Mouse (Mus musculus) forebrain, embryonic 11.5 days (tissue): ENCODE measurements around the gene Sec14l1. TPM values are rescaled to one million over a fixed set of nuclear protein-coding genes. Genes with fewer than 3 reads are reported as not detected.
A peak's percentile ranks its signal among the peaks of the same experiment; 100 is the strongest.

ENCODE experiments used
- ATAC-seq: fragments of 200-750 bp; cut with Nextera tagmentation; replicated peaks from 2 replicates; pipeline ENCODE4 v1.8.0; 2017; ENCODE audit warnings: moderate TSS enrichment; ENCODE audit not compliant: low FRiP score
- DNase-seq: peaks from one replicate; pipeline ENCODE4 v3.0.0-alpha.2; 2017; ENCODE audit warnings: low spot score
- H3K27ac ChIP-seq: fragments of 300-500 bp; sonication (generic); 2 replicates; pipeline ENCODE4 v1.5.1; 2014; ENCODE audit warnings: low read depth, low read length
- H3K27me3 ChIP-seq: fragments of 300-500 bp; sonication (generic); 2 replicates; pipeline ENCODE4 v1.6.1; 2014; ENCODE audit warnings: mild to moderate bottlenecking, low read length, mixed read lengths; ENCODE audit not compliant: control insufficient read depth, insufficient read depth
- H3K36me3 ChIP-seq: fragments of 300-500 bp; sonication (generic); 2 replicates; pipeline ENCODE4 v1.6.1; 2014; ENCODE audit warnings: mild to moderate bottlenecking, low read length, moderate library complexity, mixed read lengths; ENCODE audit not compliant: control insufficient read depth, insufficient read depth
- H3K4me1 ChIP-seq: fragments of 300-500 bp; sonication (generic); replicated peaks from 2 replicates; pipeline ENCODE4 v1.6.1; 2014; ENCODE audit warnings: low read length, mixed read lengths; ENCODE audit not compliant: control insufficient read depth, insufficient read depth
- H3K4me2 ChIP-seq: fragments of 300-500 bp; sonication (generic); 2 replicates; pipeline ENCODE4 v1.6.1; 2014; ENCODE audit warnings: low read depth, mild to moderate bottlenecking, low read length, moderate library complexity, mixed read lengths; ENCODE audit not compliant: severe bottlenecking
- H3K4me3 ChIP-seq: fragments of 300-500 bp; sonication (generic); 2 replicates; pipeline ENCODE4 v1.5.1; 2014; ENCODE audit warnings: low read depth, low read length
- H3K9ac ChIP-seq: fragments of 300-500 bp; sonication (generic); 2 replicates; pipeline ENCODE4 v1.6.1; 2014; ENCODE audit warnings: low read length
- H3K9me3 ChIP-seq: fragments of 300-500 bp; sonication (generic); 2 replicates; pipeline ENCODE4 v1.6.1; 2016; ENCODE audit warnings: low read length, mixed read lengths; ENCODE audit not compliant: control insufficient read depth
- WGBS: fragments of 180-500 bp; shearing (Covaris S2); extraction: QIAGEN DNeasy Blood & Tissue Kit; methylation state at CpG from one replicate; pipeline ENCODE4 v1.1.7; 2014; 5-methylcytosine and 5-hydroxymethylcytosine counted together
- polyA plus RNA-seq: library from polyadenylated mRNA; unstranded; fragments of >200 nt; fragmentation: Nextera tagmentation; extraction: Ambion mirVana; gene quantifications from 2 replicates; pipeline ENCODE4 v1.2.1, GENCODE M21; 2014

Sec14l1 gene
- polyA plus RNA-seq, 1 experiment from 2014 or later, result 36.8 TPM

GRCm38 (mm10) chr11:117163771-117164170 lies 48.8 kb downstream of the Sec14l1 start:
- H3K9ac ChIP-seq, result no peak overlapping the region
- no peak for ATAC-seq
- WGBS, result 85% methylated on average over 6 of the region's 6 CpGs

DNA sequence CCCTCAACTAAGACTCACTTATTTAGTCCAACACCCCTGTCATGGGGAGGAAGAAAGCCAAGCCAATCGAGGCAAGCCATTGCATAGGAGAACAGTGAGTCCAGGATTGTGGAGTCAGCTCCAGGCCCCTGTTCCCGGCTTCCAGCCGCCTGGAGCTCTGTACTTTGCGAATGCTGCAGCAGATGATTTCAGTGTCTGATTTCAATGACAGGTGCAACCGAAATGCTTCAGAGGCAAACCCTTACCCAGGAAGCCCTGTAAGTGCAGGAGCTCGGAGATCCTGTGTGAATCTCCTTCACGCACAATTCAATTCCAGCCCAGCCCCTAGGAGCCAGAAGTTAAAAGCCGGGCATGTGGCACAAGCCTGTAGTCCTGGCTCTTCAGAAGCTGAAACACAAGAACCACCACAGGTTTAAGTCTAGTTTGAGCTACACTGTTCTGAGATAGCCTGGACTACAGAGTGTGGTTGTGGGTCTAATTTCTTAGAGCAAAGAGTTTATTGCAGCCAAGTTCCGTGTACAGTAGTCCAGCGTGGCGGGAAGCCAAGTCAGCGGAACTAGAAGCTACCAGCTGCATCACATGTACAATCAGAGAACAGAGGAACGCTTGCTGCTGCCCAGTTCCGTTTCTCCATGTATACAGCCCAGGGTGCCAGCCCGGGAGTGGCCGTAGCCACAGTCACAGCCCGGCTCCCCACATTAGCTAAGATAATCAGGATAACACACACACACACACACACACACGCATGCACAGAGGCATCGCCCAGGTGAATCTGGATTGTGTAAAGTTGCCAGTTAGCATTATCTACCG lies 53.5 kb downstream of the Sec14l1 start:
- Histone ChIP-seq H3K4me2 (no peak overlapping the region), H3K27me3 (no peaks in the 10 kb centered on the region), H3K9me3 (no peaks in the 10 kb centered on the region), H3K36me3 (no peaks in the 10 kb centered on the region), H3K4me1 (no peaks in the 10 kb centered on the region), H3K4me3 (no peak overlapping the region), H3K9ac (no peak overlapping the region), H3K27ac (no peak overlapping the region)
- no peak for ATAC-seq
- DNase-seq, result no peak
- 90% methylated on average over 20 of the region's 20 CpGs for WGBS

More at GRCm38 (mm10) chr11:117163771-117164170, 48.8 kb downstream of the Sec14l1 start:
- no peak for DNase-seq
- Histone ChIP-seq H3K4me2 (no peak overlapping the region), H3K27ac (no peak overlapping the region), H3K4me3 (no peak overlapping the region), H3K4me1 (no peaks in the 10 kb centered on the region), H3K27me3 (no peaks in the 10 kb centered on the region), H3K9me3 (no peaks in the 10 kb centered on the region), H3K36me3 (no peaks in the 10 kb centered on the region)

- Histone ChIP-seq H3K27ac (no peak overlapping the region), H3K4me1 (no peaks in the 10 kb centered on the region), H3K36me3 (no peaks in the 10 kb centered on the region), H3K9ac (no peak overlapping the region), H3K4me2 (no peak overlapping the region), H3K27me3 (no peaks in the 10 kb centered on the region), H3K4me3 (no peak overlapping the region), H3K9me3 (no peaks in the 10 kb centered on the region)
- 90% methylated on average over 11 of the region's 11 CpGs for WGBS
- ATAC-seq (no peak), DNase-seq (no peak)
Measured at GRCm38 (mm10) chr11:117169088-117169635, 54.2 kb downstream of the Sec14l1 start.

- ATAC-seq, result no peak
- H3K27ac ChIP-seq, result no peak overlapping the region
- no peaks in the 10 kb centered on the region for H3K27me3 ChIP-seq
- no peaks in the 10 kb centered on the region for H3K36me3 ChIP-seq
- no peak for DNase-seq
- H3K4me1 ChIP-seq, result no peaks in the 10 kb centered on the region
- H3K4me3 ChIP-seq, result no peak overlapping the region
- 92% methylated on average over 19 of the region's 19 CpGs for WGBS
- no peak overlapping the region for H3K4me2 ChIP-seq
- H3K9me3 ChIP-seq, result no peaks in the 10 kb centered on the region
- no peak overlapping the region for H3K9ac ChIP-seq
Measured at GRCm38 (mm10) chr11:117169801-117170565, 55.0 kb downstream of the Sec14l1 start.

DNA sequence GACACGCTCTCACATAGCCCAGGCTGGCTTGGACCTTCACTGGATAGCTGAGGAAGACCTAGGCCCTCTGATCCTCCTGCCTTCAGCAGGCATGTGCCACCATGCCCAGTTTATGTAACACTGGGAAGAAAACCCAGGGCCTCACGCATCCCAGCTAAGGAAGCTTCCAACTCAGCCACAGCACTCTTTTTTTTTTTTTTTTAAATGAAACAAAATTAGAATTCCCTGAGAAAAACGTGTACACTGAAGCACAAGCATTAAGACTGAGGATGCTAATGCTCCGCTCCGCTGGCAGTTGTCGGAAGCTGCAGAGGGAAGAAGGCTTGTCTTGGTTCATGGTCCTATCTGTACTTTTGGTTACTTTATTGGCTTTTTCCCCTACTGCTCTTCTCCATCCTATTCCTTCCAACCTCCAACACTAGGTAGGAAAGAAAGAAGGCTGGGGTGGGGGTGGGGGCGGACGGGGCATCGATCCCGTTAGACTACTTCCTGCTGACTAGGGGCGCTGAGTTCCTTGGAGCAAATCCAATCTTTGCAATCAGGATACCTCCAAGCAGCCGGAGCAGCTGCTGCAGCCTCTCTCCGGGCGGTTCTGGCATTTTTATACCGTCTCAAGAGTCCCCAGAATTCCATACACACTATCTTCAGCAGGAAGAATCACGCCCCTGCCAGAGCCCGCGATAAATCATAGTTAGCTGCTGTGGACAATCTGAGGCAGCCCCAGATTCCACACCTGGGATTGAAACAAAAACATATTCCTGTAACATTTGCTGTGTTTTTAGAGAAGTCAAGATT lies 59.3 kb downstream of the Sec14l1 start:
- WGBS, result 53% methylated on average over 18 of the region's 18 CpGs
- Histone ChIP-seq H3K4me1 (no peaks in the 10 kb centered on the region), H3K27me3 (no peaks in the 10 kb centered on the region), H3K27ac (no peak overlapping the region), H3K9me3 (no peaks in the 10 kb centered on the region), H3K36me3 (no peaks in the 10 kb centered on the region), H3K4me3 (peak overlapping the region; percentile 18; the same call in 1 of the 2 replicates), H3K4me2 (peak overlapping the region; percentile 35), H3K9ac (peak overlapping the region; percentile 30)
- DNase-seq (no peak), ATAC-seq (no peak)

- ATAC-seq, result no peak
- WGBS, result 48% methylated on average over 15 of the region's 15 CpGs
- H3K27me3 ChIP-seq, result no peaks in the 10 kb centered on the region
- peak overlapping the region; percentile 18; the same call in 1 of the 2 replicates for H3K4me3 ChIP-seq
- no peaks in the 10 kb centered on the region for H3K4me1 ChIP-seq
- no peak overlapping the region for H3K27ac ChIP-seq
- H3K36me3 ChIP-seq, result no peaks in the 10 kb centered on the region
- peak; percentile 65 for DNase-seq
- peak overlapping the region; percentile 35 for H3K4me2 ChIP-seq
- peak overlapping the region; percentile 42 for H3K9ac ChIP-seq
- H3K9me3 ChIP-seq, result peaks cover under 1% of the 10 kb centered on the region; the same call in 1 of the 2 replicates
Measured at GRCm38 (mm10) chr11:117174924-117175323, 60.0 kb downstream of the Sec14l1 start.

- no peak overlapping the region for H3K4me3 ChIP-seq
- H3K9ac ChIP-seq, result no peak overlapping the region
- no peak overlapping the region for H3K4me2 ChIP-seq
- no peaks in the 10 kb centered on the region for H3K36me3 ChIP-seq
- no peaks in the 10 kb centered on the region for H3K4me1 ChIP-seq
- ATAC-seq, result no peak
- H3K27ac ChIP-seq, result no peak overlapping the region
- peaks cover 2% of the 10 kb centered on the region; the same call in 1 of the 2 replicates for H3K9me3 ChIP-seq
- no peak for DNase-seq
- 85% methylated on average over 12 of the region's 12 CpGs for WGBS
- H3K27me3 ChIP-seq, result no peaks in the 10 kb centered on the region
Measured at GRCm38 (mm10) chr11:117175472-117175871, 60.5 kb downstream of the Sec14l1 start.

- no peaks in the 10 kb centered on the region for H3K36me3 ChIP-seq
- no peak overlapping the region for H3K9ac ChIP-seq
- 34% methylated on average over 5 of the region's 5 CpGs for WGBS
- peak; percentile 69 for DNase-seq
- no peak overlapping the region for H3K4me3 ChIP-seq
- no peaks in the 10 kb centered on the region for H3K27me3 ChIP-seq
- 0 out of 2 replicates have a peak, but pooled peaks have one; percentile 20 for ATAC-seq
- peaks cover 2% of the 10 kb centered on the region; the same call in 1 of the 2 replicates for H3K9me3 ChIP-seq
- H3K4me2 ChIP-seq, result no peak overlapping the region
- no peaks in the 10 kb centered on the region for H3K4me1 ChIP-seq
- H3K27ac ChIP-seq, result no peak overlapping the region
Measured at GRCm38 (mm10) chr11:117176304-117176703, 61.3 kb downstream of the Sec14l1 start.
